Mouse (Mus musculus): ENCODE results near the gene Speer2.

The Speer2 gene

GRCm38 (mm10) chr16:69863644-69864043, at the start of gene Speer2:
TSS of gene Speer2 (minus strand) at chr16:69863744.
- no peak for DNase-seq (ENCODE audit: low spot score)

DNA sequence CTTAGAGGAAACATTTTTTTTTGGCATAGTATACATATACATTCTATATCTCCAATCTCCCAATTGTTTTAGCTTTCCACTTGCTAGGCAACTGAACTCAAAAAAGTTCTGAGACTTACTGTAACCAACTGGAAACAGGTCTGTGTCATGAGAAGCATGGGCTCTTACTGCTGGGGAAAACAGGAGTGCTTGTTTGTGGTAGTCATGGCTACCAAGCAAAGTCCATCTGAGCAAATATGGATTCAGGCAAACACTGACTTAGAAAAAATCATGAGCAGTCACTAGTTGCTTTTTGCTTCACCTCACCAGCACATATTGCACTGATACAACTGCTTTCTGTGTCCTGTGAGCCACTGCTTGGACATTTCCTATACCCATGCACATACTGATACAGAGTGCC, 40.8 kb upstream of the Speer2 start:
- DNase-seq (ENCODE audit: low spot score) = no peak

DNA sequence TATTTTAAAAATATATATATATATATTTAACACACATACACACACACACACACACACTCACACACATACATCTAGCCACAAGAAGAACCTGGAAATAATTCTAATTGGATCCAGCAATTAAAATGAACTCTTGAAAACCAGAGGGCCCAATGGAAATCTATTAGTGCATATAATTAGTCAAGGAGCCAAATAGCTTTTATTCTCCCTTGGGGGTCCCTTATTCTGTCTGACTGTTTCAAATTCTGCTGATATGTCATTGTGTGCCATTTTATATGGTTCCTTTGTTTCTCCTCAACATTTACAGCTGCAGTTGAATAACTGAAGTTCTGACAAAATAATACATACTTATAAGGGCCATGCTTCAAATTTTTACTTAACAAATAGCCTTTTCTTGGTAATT, 17.2 kb upstream of the Speer2 start:
- no peak for DNase-seq (ENCODE audit: low spot score)

DNA sequence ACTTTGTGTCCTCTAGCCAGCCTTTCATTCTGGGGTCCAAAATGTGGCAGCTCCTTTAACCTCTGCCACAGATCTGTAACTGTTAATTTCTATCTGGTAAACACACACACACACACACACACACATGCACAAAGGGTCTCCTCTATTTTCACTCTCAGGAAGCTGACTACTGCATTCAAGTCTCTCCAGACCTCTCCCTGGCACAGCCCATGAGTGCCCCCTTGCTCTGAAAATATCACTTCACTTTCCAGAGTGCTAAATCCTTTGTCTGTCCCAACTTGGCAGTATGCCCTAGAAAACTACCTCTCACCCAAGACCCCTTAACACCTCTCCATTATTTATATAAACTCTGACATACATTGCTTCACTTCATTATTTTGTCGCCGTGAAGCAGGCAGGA, 26.9 kb downstream of the Speer2 start:
- no peak for DNase-seq (ENCODE audit: low spot score)

DNA sequence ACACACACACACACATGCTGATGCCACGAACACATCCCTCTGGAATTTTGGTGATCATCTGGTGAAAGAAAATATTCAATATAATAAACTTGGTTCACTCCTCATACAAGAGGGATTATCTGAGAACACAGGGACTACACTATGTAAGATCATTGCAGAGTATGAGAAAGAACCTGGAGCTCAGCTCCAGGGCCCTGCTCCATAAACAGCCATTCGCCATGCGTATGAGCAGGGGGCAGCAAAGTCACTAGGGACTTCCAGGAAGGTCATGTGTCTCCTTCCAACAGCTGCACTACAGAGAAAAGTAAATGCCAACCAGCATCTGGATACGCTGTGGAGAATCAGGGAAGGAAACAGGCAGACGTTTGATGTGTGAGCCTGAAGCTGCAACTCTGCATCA, 49.9 kb downstream of the Speer2 start:
- DNase-seq (ENCODE audit: low spot score) = no peak
